Mouse (Mus musculus) stomach, embryonic 15.5 days (tissue): Measurements from ENCODE around the gene Gstm3. TPM values are rescaled to one million over a fixed set of nuclear protein-coding genes. Genes with fewer than 3 reads are reported as not detected.

Source experiments
- ATAC-seq: fragments of 200-750 bp; cut with Nextera tagmentation; 2 replicates; pipeline ENCODE4 v1.8.0; 2017; ENCODE audit warnings: low read depth, moderate number of reproducible peaks, moderate TSS enrichment; ENCODE audit not compliant: insufficient read depth, low FRiP score
- H3K27ac ChIP-seq: fragments of 300-500 bp; sonication (generic); 2 replicates; pipeline ENCODE4 v1.5.1; 2015; ENCODE audit warnings: mild to moderate bottlenecking, inconsistent platforms
- H3K27me3 ChIP-seq: fragments of 300-500 bp; sonication (generic); replicated peaks from 2 replicates; pipeline ENCODE4 v1.6.1; 2015; ENCODE audit warnings: inconsistent platforms
- H3K36me3 ChIP-seq: fragments of 300-500 bp; sonication (generic); 2 replicates; pipeline ENCODE4 v1.6.1; 2015; ENCODE audit warnings: inconsistent platforms
- H3K4me1 ChIP-seq: fragments of 300-500 bp; sonication (generic); 2 replicates; pipeline ENCODE4 v1.6.1; 2015; ENCODE audit warnings: inconsistent platforms
- H3K4me2 ChIP-seq: fragments of 300-500 bp; sonication (generic); 2 replicates; pipeline ENCODE4 v1.6.1; 2015; ENCODE audit warnings: mild to moderate bottlenecking, inconsistent platforms
- H3K4me3 ChIP-seq: fragments of 300-500 bp; sonication (generic); replicated peaks from 2 replicates; pipeline ENCODE4 v1.5.1; 2015; ENCODE audit warnings: inconsistent platforms
- H3K9ac ChIP-seq: fragments of 300-500 bp; sonication (generic); 2 replicates; pipeline ENCODE4 v1.6.1; 2015; ENCODE audit warnings: inconsistent platforms
- H3K9me3 ChIP-seq: fragments of 300-500 bp; sonication (generic); 2 replicates; pipeline ENCODE4 v1.6.1; 2016; ENCODE audit warnings: inconsistent platforms
- WGBS: fragments of 180-500 bp; shearing (Covaris S2); methylation state at CpG from one replicate; pipeline ENCODE4 v1.1.7; 2015; 5-methylcytosine and 5-hydroxymethylcytosine counted together
- polyA plus RNA-seq: library from polyadenylated mRNA; unstranded; fragments of >200 nt; fragmentation: Nextera tagmentation; extraction: Ambion mirVana; gene quantifications from 2 replicates; pipeline ENCODE4 v1.2.1, GENCODE M21; 2015

The Gstm3 gene
- polyA plus RNA-seq, 1 experiment from 2014 or later = 70.3 TPM

DNA sequence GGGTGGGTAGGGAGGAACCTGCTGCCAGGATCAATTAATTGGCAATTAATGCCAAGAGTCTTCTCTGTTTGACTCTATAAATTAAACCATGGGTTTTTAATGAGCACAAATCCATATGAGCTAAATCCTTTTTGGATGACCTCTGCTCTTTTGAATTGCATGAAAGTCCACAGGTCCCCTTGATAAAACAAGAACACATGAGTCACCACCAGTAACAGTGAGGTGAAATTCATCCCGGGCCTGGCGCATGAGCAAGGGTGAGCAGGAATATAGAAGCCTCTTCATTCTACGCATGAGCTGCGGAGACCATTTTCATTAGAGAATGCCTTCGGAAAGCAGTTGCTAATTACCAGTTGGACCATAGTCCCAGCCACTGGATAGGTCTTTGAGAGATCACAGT, 48.7 kb downstream of the Gstm3 start:
- no peak overlapping the region for H3K27ac ChIP-seq
- no peaks in the 10 kb centered on the region for H3K36me3 ChIP-seq
- H3K4me1 ChIP-seq = no peaks in the 10 kb centered on the region
- no peaks in the 10 kb centered on the region for H3K9me3 ChIP-seq
- H3K4me3 ChIP-seq = no peak overlapping the region
- no peak for ATAC-seq
- no peaks in the 10 kb centered on the region for H3K27me3 ChIP-seq
- no peak overlapping the region for H3K9ac ChIP-seq
- 87% methylated on average over 5 of the region's 5 CpGs for WGBS
- no peak overlapping the region for H3K4me2 ChIP-seq

DNA sequence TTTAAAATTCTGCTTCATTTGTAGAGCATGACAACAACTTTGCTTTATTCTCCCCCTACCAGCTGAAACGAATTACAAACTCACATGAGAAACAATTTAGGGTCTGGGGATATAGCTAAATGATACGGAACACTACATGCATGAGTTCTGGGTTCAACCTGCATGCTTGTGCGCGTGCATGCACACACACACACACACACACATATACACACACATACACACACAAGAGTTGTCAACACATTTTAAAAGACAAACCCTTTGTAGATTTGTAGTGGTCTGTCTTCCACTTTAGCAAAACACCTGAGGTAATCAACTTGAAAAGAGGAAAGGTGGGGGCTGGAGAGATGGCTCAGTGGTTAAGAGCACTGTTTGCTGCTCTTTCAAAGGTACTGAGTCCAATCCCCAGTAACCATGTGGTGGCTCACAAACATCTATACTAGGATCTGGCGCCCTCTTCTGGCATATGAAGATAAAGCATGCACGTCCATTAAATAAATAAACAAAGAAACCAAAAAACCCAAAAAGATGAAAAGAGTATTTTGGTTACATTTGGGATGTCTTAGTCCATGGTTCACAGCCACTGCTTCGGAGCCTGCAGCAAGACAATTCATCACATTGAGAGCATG, 51.2 kb downstream of the Gstm3 start:
- ATAC-seq = no peak; the same call in 1 of the 2 replicates

DNA sequence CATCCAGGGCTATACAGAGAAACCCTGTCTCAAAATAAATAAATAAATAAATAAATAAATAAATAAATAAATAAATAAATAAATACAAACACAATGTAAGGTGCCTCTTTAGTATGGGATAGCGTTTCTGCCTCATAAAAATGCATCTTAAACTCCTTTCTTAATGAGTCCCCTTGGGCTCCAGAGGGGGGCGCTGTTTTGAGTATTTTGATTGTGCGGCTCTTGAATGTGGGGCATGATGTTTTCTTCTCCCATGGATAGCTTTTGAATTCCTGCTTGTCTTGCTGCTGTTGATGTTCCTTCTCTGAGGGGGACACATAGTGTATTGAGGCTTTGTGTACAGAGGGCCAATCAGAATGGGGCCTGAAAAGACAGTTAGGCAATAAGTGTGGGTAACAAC, 52.0 kb downstream of the Gstm3 start:
- 75% methylated on average over 3 of the region's 3 CpGs for WGBS
- no peak overlapping the region for H3K4me2 ChIP-seq
- H3K4me3 ChIP-seq = no peak overlapping the region
- H3K4me1 ChIP-seq = no peaks in the 10 kb centered on the region
- no peaks in the 10 kb centered on the region for H3K36me3 ChIP-seq
- no peak overlapping the region for H3K9ac ChIP-seq
- no peaks in the 10 kb centered on the region for H3K9me3 ChIP-seq
- H3K27me3 ChIP-seq = no peaks in the 10 kb centered on the region
- no peak for ATAC-seq
- no peak overlapping the region for H3K27ac ChIP-seq

More for the DNA sequence above, 51.2 kb downstream of the Gstm3 start:
- H3K4me1 ChIP-seq = no peaks in the 10 kb centered on the region
- H3K27me3 ChIP-seq = no peaks in the 10 kb centered on the region
- H3K9me3 ChIP-seq = no peaks in the 10 kb centered on the region
- no peak overlapping the region for H3K27ac ChIP-seq
- no peak overlapping the region for H3K4me2 ChIP-seq
- no peaks in the 10 kb centered on the region for H3K36me3 ChIP-seq
- no peak overlapping the region for H3K9ac ChIP-seq
- H3K4me3 ChIP-seq = no peak overlapping the region
- WGBS = 53% methylated on average over 7 of the region's 7 CpGs

- Histone ChIP-seq H3K36me3 (no peaks in the 10 kb centered on the region), H3K4me2 (no peak overlapping the region), H3K9me3 (no peaks in the 10 kb centered on the region), H3K4me1 (no peaks in the 10 kb centered on the region), H3K27ac (no peak overlapping the region), H3K27me3 (no peaks in the 10 kb centered on the region), H3K4me3 (no peak overlapping the region), H3K9ac (no peak overlapping the region)
- WGBS = 66% methylated on average over 15 of the region's 15 CpGs
- no peak for ATAC-seq
Observed at GRCm38 (mm10) chr3:107916674-107917073, 52.4 kb downstream of the Gstm3 start.

Other genes starting within 250 kb of the Gstm3 start
- 14.7 and 15.4 TPM in 2 replicates for gene Csf1, start 208.8 kb downstream of the Gstm3 start, polyA plus RNA-seq
- gene Eps8l3, start 92.1 kb downstream of the Gstm3 start, polyA plus RNA-seq = 34.9 and 49.0 TPM in 2 replicates
- gene Gstm5, start 73.5 kb downstream of the Gstm3 start, polyA plus RNA-seq = 149 and 159 TPM in 2 replicates
- gene Gstm7, start 37.5 kb downstream of the Gstm3 start, polyA plus RNA-seq = 27.1 and 34.6 TPM in 2 replicates
- gene Gstm6, start 25.5 kb downstream of the Gstm3 start, polyA plus RNA-seq = 9.3 and 12.4 TPM in 2 replicates
- 173 and 200 TPM in 2 replicates for gene Gstm2, start 17.2 kb upstream of the Gstm3 start, polyA plus RNA-seq
- gene Gstm1, start 48.7 kb upstream of the Gstm3 start, polyA plus RNA-seq = 546 and 570 TPM in 2 replicates
- gene Gstm4, start 75.6 kb upstream of the Gstm3 start, polyA plus RNA-seq = 23.0 and 28.8 TPM in 2 replicates
- 49.0 and 56.1 TPM in 2 replicates for gene Ampd2, start 117.4 kb upstream of the Gstm3 start, polyA plus RNA-seq
- gene Gnat2, start 123.5 kb upstream of the Gstm3 start, polyA plus RNA-seq = 1.8 and 2.5 TPM in 2 replicates
- 161 and 169 TPM in 2 replicates for gene Gnai3, start 176.9 kb upstream of the Gstm3 start, polyA plus RNA-seq
- 0.19 TPM in 2 replicates for gene Gpr61, start 185.6 kb upstream of the Gstm3 start, polyA plus RNA-seq
- 3.8 and 4.4 TPM in 2 replicates for gene Amigo1, start 217.1 kb upstream of the Gstm3 start, polyA plus RNA-seq
- 3.7 and 4.2 TPM in 2 replicates for gene Cyb561d1, start 231.9 kb upstream of the Gstm3 start, polyA plus RNA-seq
- 11.6 and 13.3 TPM in 2 replicates for gene Atxn7l2, start 241.7 kb upstream of the Gstm3 start, polyA plus RNA-seq